Comparison of ENCODE assay signal across 1 mouse cellular context in the genomic region with DNA sequence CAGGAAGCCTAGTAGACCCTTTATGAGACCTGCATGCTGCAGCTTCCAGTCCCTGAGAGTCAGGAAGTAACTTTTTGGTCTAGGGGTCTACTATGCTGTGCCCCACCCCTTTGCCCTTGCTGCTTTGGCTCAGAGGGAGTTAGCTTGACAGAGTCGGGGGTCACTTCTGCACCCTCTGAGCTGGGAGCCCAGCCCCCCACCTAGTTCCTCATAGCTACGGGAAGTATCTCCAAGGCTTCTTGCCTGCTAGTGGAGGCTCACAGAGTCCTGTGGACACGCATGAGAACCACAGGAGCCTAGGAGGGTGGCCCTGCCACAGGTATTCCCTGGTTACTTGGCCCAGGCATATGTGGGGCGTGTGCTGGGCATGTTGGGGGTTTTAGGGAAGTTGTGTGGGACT.
TF ChIP-seq lines count a peak whose summit lies in the region.

No protein-coding gene starts in this region.

TF ChIP-seq in CH12.LX, 34 proteins besides CTCF, POLR2A, EP300 and RAD21:
- TF ChIP-seq BHLHE40 (IDR thresholded peaks at IDR 0.05; ENCODE audit: low read depth, low read length) (no peak), CHD1 (IDR thresholded peaks at IDR 0.05; ENCODE audit: low read depth, low read length) (no peak), CHD2 (IDR thresholded peaks at IDR 0.05; ENCODE audit: low read length) (0 out of 2 replicates have a peak, but pooled peaks have one; percentile 20), TCF12 (IDR thresholded peaks at IDR 0.05; ENCODE audit: low read depth, low read length) (no peak), ZKSCAN1 (IDR thresholded peaks at IDR 0.05; ENCODE audit: borderline replicate concordance, low read depth, low read length) (no peak)
